Mouse (Mus musculus): ENCODE measurements around the gene Ccl2.
A peak's percentile ranks its signal among the peaks of the same experiment; 100 is the strongest.

Ccl2 gene

DNA sequence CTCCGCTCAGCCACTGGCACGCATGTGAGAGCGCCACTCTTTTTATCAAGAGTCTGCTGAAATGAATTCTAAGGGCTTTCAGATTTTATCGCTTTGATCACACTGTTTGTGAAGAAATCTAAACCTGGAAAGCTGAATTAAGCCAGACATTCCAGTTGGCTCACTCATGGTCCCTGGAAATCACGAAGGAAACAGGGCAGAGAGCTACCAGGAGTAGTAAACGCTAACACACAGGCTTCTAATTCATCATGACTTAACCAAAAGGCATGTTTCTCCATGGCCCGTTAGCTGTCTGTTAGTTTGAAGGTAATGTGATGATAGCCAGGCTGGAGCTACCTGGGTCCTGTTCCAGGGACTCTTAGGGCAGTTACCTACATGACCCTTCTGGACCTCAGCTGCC lies 925 bp upstream of the Ccl2 start:
- DNase-seq (ENCODE audit: low read depth, low spot score), result no peak

DNA sequence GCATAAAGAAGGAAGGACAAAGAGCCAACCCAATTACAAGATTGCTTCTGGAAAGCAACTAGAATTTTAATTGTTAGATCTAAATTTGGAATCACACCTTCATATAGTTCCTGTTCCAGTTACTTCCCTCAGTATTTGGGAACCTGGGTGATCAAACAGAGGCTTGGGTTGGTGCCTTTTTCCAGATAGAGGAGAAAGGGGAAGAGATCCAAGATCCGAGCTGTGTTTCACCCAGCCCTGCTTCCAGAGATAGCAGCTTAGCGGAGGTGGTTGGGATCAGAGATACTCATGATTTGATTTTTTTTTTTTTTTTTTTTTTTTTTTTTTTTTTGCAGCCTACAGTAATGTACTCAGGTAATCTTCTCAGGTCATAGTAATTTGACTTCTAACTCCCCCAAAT lies 486 bp downstream of the Ccl2 start:
- DNase-seq (ENCODE audit: low read depth, low spot score), result no peak

- no peak for DNase-seq (ENCODE audit: low read depth, low spot score)
These were observed 3.2 kb downstream of the Ccl2 start, which contains the start of gene Gm17268 for GRCm38 (mm10) chr11:82038535-82038934. TSS of gene Gm17268 (minus strand) at chr11:82038562.

- DNase-seq (ENCODE audit: low read depth, low spot score), result no peak
These were observed 3.8 kb downstream of the Ccl2 start for GRCm38 (mm10) chr11:82039132-82039660.

- no peak for DNase-seq (ENCODE audit: low read depth, low spot score)
These were observed 6.3 kb downstream of the Ccl2 start for GRCm38 (mm10) chr11:82041671-82042080.

DNA sequence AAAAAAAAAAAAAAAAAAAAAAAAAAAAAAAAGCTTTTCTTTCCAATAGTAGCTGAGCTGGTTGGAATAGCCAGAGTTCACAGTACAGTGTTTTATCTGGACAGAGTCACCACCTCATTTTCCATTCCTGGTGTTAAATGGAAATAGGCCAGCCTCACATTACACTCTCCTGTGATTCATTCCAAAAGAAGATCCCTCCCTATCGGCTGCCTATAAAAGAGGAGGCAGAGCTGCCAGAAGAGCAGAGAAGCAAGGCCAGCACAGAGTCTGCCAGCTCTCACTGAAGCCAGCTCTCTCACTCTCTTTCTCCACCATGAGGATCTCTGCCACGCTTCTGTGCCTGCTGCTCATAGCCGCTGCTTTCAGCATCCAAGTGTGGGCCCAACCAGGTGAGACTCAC lies 10.1 kb downstream of the Ccl2 start, which contains the start of gene Ccl7:
TSS of gene Ccl7 (plus strand) at position 242 of the 400 bp plus-strand sequence.
- DNase-seq (ENCODE audit: low read depth, low spot score), result no peak

DNA sequence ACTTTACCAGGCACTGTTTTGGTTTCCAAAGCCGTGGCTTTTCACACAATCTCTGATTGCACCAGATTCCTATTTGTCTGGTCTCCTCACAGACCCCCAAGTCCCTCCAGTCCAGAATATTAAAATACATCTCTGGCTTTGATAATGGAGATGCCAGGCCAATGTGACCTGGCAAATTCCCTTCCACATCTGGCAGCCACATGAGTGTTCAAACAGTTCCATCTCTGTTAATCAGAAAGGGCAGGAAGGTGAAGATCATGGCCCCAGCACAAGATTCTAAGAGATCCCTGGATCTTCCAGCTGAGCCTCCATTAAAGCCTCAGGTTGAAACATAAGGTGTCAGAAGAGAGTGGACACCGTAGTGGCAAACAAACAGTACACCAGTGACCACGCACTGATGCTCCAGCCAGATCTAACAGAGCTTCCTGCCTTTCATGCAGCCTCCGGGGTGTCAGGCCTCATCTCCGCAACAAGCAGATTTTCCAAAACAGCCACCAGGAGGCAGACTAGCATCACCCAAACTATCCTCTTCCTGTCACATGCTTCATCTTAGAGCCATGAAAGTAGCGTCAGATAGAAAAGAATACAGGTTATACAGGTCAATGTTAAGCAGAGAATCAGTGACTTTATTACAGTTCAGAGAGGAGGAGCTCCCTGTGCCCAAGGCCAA lies 12.5 kb downstream of the Ccl2 start:
- DNase-seq (ENCODE audit: low read depth, low spot score), result peak; percentile 71

DNA sequence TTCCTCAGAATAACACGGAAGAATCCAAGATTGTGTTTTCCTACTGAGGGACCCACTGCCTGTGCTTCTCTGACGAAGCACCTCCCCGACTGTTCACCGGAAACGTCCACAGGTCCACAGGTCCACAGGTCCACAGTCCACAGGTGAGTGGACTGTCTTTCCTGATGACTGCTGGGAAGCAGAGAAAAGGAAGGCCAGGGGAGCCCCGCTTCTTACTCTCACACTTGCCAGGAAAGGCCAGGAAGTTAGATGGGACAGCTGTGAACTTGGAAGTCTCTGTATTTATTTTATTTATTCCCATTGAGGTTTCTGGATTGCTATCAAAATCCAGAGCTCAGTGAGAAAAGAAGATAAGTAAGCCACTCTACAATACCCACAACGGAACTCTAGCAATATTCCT lies 18.5 kb downstream of the Ccl2 start:
- no peak for DNase-seq (ENCODE audit: low read depth, low spot score)

- DNase-seq (ENCODE audit: low read depth, low spot score), result no peak
These were observed 22.3 kb downstream of the Ccl2 start, which contains the start of gene Ccl11 for GRCm38 (mm10) chr11:82057646-82058045. TSS of gene Ccl11 (plus strand) at chr11:82057823.

GRCm38 (mm10) chr11:82062226-82062625 lies 26.9 kb downstream of the Ccl2 start:
- no peak for DNase-seq (ENCODE audit: low read depth, low spot score)

DNA sequence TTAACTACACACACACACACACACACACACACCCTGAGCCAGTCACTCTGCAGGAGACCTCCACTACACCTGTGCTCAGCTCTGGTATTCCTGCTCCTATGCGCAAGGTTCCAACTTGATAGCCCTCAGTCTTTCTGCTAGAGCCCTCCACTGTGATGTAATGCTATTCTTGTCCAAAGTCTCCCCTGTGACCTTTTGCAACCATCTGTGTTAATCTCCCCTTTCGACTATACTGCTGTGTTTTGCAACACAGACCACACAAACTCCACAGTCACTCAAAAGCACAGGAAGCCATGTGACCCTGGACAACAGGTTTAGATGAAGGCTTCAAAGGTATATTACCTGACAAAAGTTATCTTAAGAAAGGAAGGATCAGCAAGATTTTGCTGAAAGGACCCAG lies 28.1 kb downstream of the Ccl2 start:
- no peak for DNase-seq (ENCODE audit: low read depth, low spot score)

DNA sequence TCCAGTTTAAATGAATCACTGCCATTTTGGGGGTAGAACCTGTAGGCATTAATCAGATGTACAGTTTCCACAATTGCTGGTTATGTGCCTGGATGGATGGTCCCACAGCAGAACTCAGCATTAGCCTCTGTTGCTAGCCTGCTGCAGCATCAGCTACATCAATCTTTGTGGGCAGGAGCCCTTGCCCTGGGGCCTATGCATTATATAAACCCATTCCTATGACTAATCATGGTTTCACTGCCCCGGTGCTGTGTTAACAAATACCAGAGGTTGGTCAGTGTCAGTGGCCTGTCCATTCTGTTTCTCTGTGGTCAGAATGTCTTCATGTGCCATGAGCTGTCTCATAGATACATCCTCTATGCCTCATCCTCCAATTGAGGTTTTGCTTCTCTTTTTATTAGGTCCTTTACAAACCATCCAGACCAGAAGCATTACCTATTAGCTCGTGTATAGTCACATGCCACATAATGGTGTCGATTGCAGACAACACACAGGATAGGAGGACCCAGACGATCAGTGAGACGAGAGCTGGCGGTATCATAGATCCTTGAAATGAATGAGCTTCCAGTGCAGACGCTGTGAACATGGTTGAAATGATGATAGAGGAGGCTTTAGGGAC lies 31.7 kb downstream of the Ccl2 start:
- DNase-seq (ENCODE audit: low read depth, low spot score), result no peak

DNA sequence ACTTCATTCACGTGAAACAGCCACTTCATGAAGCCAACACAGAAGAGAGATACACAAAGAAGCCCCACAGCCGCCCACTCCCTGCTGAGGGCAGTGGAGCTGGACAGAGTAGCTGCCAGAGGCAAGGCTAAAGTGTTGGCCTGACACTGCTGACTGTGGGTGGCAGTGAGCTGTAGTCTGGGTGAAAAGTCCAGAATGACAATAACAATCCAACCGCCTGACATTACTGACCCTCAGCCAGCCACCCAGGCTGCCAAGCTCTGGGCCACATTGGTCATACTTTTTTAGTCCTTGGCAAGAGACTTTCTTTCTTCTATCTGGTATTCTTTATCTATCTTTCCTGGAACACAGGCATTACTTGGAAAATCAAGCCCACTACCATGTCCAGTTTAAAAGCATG lies 35.7 kb downstream of the Ccl2 start:
- DNase-seq (ENCODE audit: low read depth, low spot score), result no peak

GRCm38 (mm10) chr11:82072374-82072773 lies 37.0 kb downstream of the Ccl2 start:
- peak; percentile 4 for DNase-seq (ENCODE audit: low read depth, low spot score)

- no peak for DNase-seq (ENCODE audit: low read depth, low spot score)
These were observed 37.6 kb downstream of the Ccl2 start for GRCm38 (mm10) chr11:82072984-82073383.

DNA sequence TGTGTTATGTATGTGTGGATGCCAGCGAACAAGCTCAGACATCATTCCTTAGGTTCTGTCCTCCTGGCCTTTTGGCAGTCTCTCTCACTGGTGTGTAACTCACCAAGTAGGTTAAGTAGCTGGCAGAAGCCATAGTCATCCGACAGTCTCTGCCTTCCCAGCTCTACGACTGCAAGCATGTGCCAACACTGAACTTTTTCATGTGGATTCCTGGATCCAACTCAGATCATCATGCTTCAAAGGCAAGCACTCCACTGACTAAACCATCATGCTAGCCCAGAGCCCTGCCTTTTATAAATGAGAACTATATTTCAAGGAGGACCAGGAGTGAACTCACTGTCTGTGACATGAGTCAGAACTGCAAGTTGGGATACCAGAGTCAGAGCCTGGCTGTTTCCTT lies 38.3 kb downstream of the Ccl2 start:
- no peak for DNase-seq (ENCODE audit: low read depth, low spot score)

DNA sequence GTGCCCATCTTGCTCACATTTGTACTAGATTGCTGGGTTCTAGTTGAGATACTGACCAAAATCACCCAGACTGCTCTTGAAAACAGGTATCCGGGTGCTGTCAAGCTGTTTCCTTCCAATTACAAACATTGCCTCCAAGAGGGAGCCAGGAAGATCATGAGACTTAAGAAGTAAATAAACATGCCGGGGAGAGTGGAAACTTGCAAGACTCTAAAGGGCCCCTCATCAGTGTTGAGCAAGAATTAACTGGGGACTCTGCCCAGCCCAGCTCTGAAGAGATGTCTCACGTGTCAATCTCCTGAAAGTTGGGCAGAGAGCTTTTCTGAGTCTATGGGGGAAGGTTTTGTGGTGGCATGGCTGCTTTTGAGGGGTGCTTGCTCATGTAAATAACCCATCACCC lies 41.7 kb downstream of the Ccl2 start:
- DNase-seq (ENCODE audit: low read depth, low spot score), result no peak

DNA sequence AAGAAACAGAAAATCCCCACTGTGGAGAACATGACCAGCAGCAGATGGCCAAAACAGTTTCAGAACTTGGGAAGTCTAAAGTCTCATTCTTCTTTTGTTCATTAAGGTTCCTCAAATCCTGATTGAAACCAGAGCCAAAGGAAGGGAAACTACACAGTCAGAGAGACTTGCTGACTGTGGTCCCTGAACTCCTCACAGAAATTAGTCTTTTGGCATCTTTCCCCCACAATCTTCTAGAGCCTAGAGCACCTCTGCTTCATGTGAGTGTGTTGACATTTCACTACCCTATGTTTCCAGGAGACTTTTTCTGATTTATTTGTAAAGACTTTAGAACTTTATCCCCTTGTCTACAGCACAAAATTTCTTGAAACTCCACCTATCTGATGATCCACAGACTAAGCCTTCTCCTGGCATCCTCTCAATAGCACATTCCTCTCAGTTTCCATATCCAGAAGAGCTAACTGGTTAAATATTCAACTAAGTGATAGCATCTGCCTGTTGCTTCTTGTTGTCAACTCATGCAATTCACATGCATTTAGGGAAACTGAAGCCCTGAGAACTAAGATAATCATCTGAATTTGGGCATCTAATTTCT lies 42.9 kb downstream of the Ccl2 start:
- DNase-seq (ENCODE audit: low read depth, low spot score), result no peak

DNA sequence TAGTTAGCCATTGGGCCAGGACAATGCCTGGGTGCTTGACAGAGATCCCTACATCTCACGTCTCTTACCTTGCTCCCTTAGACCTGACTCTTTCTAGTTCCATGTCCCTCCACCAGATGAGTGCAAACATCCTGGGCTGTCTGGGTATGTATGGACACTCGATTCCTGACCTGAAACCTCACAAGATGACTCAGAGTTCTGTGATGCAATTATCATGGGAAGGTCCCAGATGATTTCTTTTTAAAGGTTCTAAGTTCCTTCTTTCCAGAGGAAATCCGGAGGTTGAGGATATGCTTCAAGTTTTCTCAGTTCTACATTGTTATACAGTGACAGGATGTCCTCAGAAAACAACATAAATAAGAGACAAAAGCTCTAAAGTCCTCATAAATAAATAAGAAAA lies 45.5 kb downstream of the Ccl2 start:
- no peak for DNase-seq (ENCODE audit: low read depth, low spot score)

- DNase-seq (ENCODE audit: low read depth, low spot score), result no peak
These were observed 49.0 kb downstream of the Ccl2 start for GRCm38 (mm10) chr11:82084360-82084759.
